Mouse (Mus musculus) neural tube, embryonic 14.5 days (tissue): ENCODE measurements at regions not wholly inside any gene's neighbourhood (a gene's known extent, or its start where the extent isn't known, plus 50 kb on each side); places are given as distances from the start of the nearest gene placed in this dataset.

Experiments used
- ATAC-seq: fragments of 200-750 bp; cut with Nextera tagmentation; 2 replicates; pipeline ENCODE4 v1.8.0; 2017; ENCODE audit warnings: low read depth, mild to moderate bottlenecking, moderate TSS enrichment, moderate library complexity
- H3K27ac ChIP-seq: fragments of 300-500 bp; sonication (generic); 2 replicates; pipeline ENCODE4 v1.5.1; 2014; ENCODE audit warnings: low read depth, mild to moderate bottlenecking, control low read depth, low read length, moderate library complexity, mixed read lengths
- H3K27me3 ChIP-seq: fragments of 300-500 bp; sonication (generic); 2 replicates; pipeline ENCODE4 v1.6.1; 2014; ENCODE audit warnings: low read length; ENCODE audit not compliant: control insufficient read depth, insufficient read depth
- H3K36me3 ChIP-seq: fragments of 300-500 bp; sonication (generic); 2 replicates; pipeline ENCODE4 v1.6.1; 2014; ENCODE audit warnings: low read length, mixed read lengths; ENCODE audit not compliant: control insufficient read depth, insufficient read depth
- H3K4me1 ChIP-seq: fragments of 300-500 bp; sonication (generic); 2 replicates; pipeline ENCODE4 v1.6.1; 2014; ENCODE audit warnings: low read length; ENCODE audit not compliant: control insufficient read depth, insufficient read depth
- H3K4me2 ChIP-seq: fragments of 300-500 bp; sonication (generic); 2 replicates; pipeline ENCODE4 v1.6.1; 2014; ENCODE audit warnings: mild to moderate bottlenecking, low read depth, low read length, control low read depth
- H3K4me3 ChIP-seq: fragments of 300-500 bp; sonication (generic); 2 replicates; pipeline ENCODE4 v1.5.1; 2014; ENCODE audit warnings: low read depth, low read length, control low read depth, mixed read lengths
- H3K9ac ChIP-seq: fragments of 300-500 bp; sonication (generic); replicated peaks from 2 replicates; pipeline ENCODE4 v1.6.1; 2014; ENCODE audit warnings: low read depth, mild to moderate bottlenecking, control low read depth, low read length, mixed read lengths
- H3K9me3 ChIP-seq: fragments of 300-500 bp; sonication (generic); 2 replicates; pipeline ENCODE4 v1.6.1; 2016; ENCODE audit warnings: low read length; ENCODE audit not compliant: control insufficient read depth
- WGBS: fragments of 180-500 bp; shearing (Covaris S2); extraction: QIAGEN DNeasy Blood & Tissue Kit; methylation state at CpG from one replicate; pipeline ENCODE4 v1.1.7; 2014; 5-methylcytosine and 5-hydroxymethylcytosine counted together

- Histone ChIP-seq H3K4me2 (no peak overlapping the region), H3K27ac (no peak overlapping the region), H3K9me3 (0 out of 2 replicates have a peak, but pooled peaks cover 2% of the 10 kb centered on the region), H3K27me3 (no peaks in the 10 kb centered on the region), H3K4me1 (no peaks in the 10 kb centered on the region), H3K36me3 (no peaks in the 10 kb centered on the region), H3K9ac (no peak overlapping the region), H3K4me3 (no peak overlapping the region)
- WGBS: 92% methylated on average over 11 of the region's 11 CpGs
- ATAC-seq: no peak
Observed at GRCm38 (mm10) chr1:34930571-34930970, 80.8 kb downstream of the Plekhb2 start.

- no peak for ATAC-seq
- 64% methylated on average over 1 of the region's 1 CpGs for WGBS
- H3K36me3 ChIP-seq: no peaks in the 10 kb centered on the region
Observed at GRCm38 (mm10) chr1:34943196-34943595, 93.4 kb downstream of the Plekhb2 start.

GRCm38 (mm10) chr1:34961633-34962507, 112.1 kb downstream of the Plekhb2 start:
- H3K36me3 ChIP-seq: no peaks in the 10 kb centered on the region
- H3K27ac ChIP-seq: no peak overlapping the region
- no peaks in the 10 kb centered on the region for H3K4me1 ChIP-seq
- 75% methylated on average over 19 of the region's 19 CpGs for WGBS
- no peaks in the 10 kb centered on the region for H3K27me3 ChIP-seq
- H3K4me2 ChIP-seq: no peak overlapping the region
- no peaks in the 10 kb centered on the region for H3K9me3 ChIP-seq
- H3K9ac ChIP-seq: no peak overlapping the region
- ATAC-seq: no peak
- H3K4me3 ChIP-seq: no peak overlapping the region

More at GRCm38 (mm10) chr1:34943196-34943595, 93.4 kb downstream of the Plekhb2 start:
- H3K27ac ChIP-seq: no peak overlapping the region
- no peaks in the 10 kb centered on the region for H3K4me1 ChIP-seq
- no peaks in the 10 kb centered on the region for H3K27me3 ChIP-seq
- H3K4me3 ChIP-seq: no peak overlapping the region
- H3K9me3 ChIP-seq: no peaks in the 10 kb centered on the region
- no peak overlapping the region for H3K4me2 ChIP-seq
- H3K9ac ChIP-seq: no peak overlapping the region

- no peaks in the 10 kb centered on the region for H3K9me3 ChIP-seq
- no peaks in the 10 kb centered on the region for H3K4me1 ChIP-seq
- H3K4me3 ChIP-seq: no peak overlapping the region
- no peak overlapping the region for H3K27ac ChIP-seq
- H3K4me2 ChIP-seq: no peak overlapping the region
- no peaks in the 10 kb centered on the region for H3K36me3 ChIP-seq
- 78% methylated on average over 6 of the region's 6 CpGs for WGBS
- no peak overlapping the region for H3K9ac ChIP-seq
- H3K27me3 ChIP-seq: no peaks in the 10 kb centered on the region
- ATAC-seq: no peak
Observed at GRCm38 (mm10) chr1:34962508-34962885, 112.7 kb downstream of the Plekhb2 start.

GRCm38 (mm10) chr1:34974801-34975200, 125.0 kb downstream of the Plekhb2 start:
- 94% methylated on average over 6 of the region's 6 CpGs for whole genome bisulfite sequencing
- no peak overlapping the region for H3K9ac ChIP-seq
- no peak overlapping the region for H3K4me3 ChIP-seq
- no peaks in the 10 kb centered on the region for H3K4me1 ChIP-seq
- no peak for ATAC-seq
- H3K36me3 ChIP-seq: no peaks in the 10 kb centered on the region
- no peaks in the 10 kb centered on the region for H3K27me3 ChIP-seq
- no peak overlapping the region for H3K4me2 ChIP-seq
- peaks cover 3% of the 10 kb centered on the region for H3K9me3 ChIP-seq
- H3K27ac ChIP-seq: no peak overlapping the region

GRCm38 (mm10) chr1:34978156-34978555, 128.4 kb downstream of the Plekhb2 start:
- no peak for ATAC-seq
- no peak overlapping the region for H3K27ac ChIP-seq
- peaks cover 6% of the 10 kb centered on the region for H3K9me3 ChIP-seq
- H3K9ac ChIP-seq: no peak overlapping the region
- 95% methylated on average over 10 of the region's 10 CpGs for WGBS
- no peaks in the 10 kb centered on the region for H3K4me1 ChIP-seq
- no peaks in the 10 kb centered on the region for H3K27me3 ChIP-seq
- no peak overlapping the region for H3K4me3 ChIP-seq
- H3K36me3 ChIP-seq: no peaks in the 10 kb centered on the region
- H3K4me2 ChIP-seq: no peak overlapping the region

GRCm38 (mm10) chr1:34979350-34979749, 129.6 kb downstream of the Plekhb2 start:
- 86% methylated on average over 3 of the region's 3 CpGs for WGBS
- H3K9ac ChIP-seq: no peak overlapping the region
- no peak overlapping the region for H3K4me2 ChIP-seq
- no peaks in the 10 kb centered on the region for H3K36me3 ChIP-seq
- H3K27ac ChIP-seq: no peak overlapping the region
- peaks cover 6% of the 10 kb centered on the region for H3K9me3 ChIP-seq
- H3K27me3 ChIP-seq: no peaks in the 10 kb centered on the region
- H3K4me1 ChIP-seq: no peaks in the 10 kb centered on the region
- H3K4me3 ChIP-seq: no peak overlapping the region
- ATAC-seq: no peak

GRCm38 (mm10) chr1:34981934-34982333, 132.2 kb downstream of the Plekhb2 start:
- 96% methylated on average over 2 of the region's 2 CpGs for WGBS
- no peak overlapping the region for H3K4me3 ChIP-seq
- no peak overlapping the region for H3K9ac ChIP-seq

GRCm38 (mm10) chr1:34982966-34983365, 133.2 kb downstream of the Plekhb2 start:
- WGBS: 75% methylated on average over 2 of the region's 2 CpGs
- H3K4me2 ChIP-seq: no peak overlapping the region
- H3K27me3 ChIP-seq: no peaks in the 10 kb centered on the region
- peaks cover 2% of the 10 kb centered on the region; the same call in 1 of the 2 replicates for H3K4me1 ChIP-seq
- no peaks in the 10 kb centered on the region for H3K36me3 ChIP-seq
- peaks cover 6% of the 10 kb centered on the region for H3K9me3 ChIP-seq
- no peak for ATAC-seq
- H3K9ac ChIP-seq: no peak overlapping the region
- no peak overlapping the region for H3K27ac ChIP-seq
- H3K4me3 ChIP-seq: no peak overlapping the region

More at GRCm38 (mm10) chr1:34981934-34982333, 132.2 kb downstream of the Plekhb2 start:
- no peaks in the 10 kb centered on the region for H3K4me1 ChIP-seq
- no peaks in the 10 kb centered on the region for H3K27me3 ChIP-seq
- no peak for ATAC-seq
- H3K4me2 ChIP-seq: no peak overlapping the region
- H3K9me3 ChIP-seq: peaks cover 6% of the 10 kb centered on the region
- H3K27ac ChIP-seq: no peak overlapping the region
- no peaks in the 10 kb centered on the region for H3K36me3 ChIP-seq
